Mouse (Mus musculus) limb, embryonic 15.5 days (tissue): ENCODE data around the gene Coq5. TPM values are rescaled to one million over a fixed set of nuclear protein-coding genes. Genes with fewer than 3 reads are reported as not detected.

Source experiments
- ATAC-seq: fragments of 200-750 bp; cut with Nextera tagmentation; 2 replicates; pipeline ENCODE4 v1.8.0; 2017; ENCODE audit warnings: low read depth, moderate TSS enrichment; ENCODE audit not compliant: insufficient number of reproducible peaks, low FRiP score, low TSS enrichment
- H3K27ac ChIP-seq: fragments of 300-500 bp; sonication (generic); 2 replicates; pipeline ENCODE4 v1.5.1; 2015; ENCODE audit warnings: moderate library complexity, mild to moderate bottlenecking, inconsistent platforms
- H3K27me3 ChIP-seq: fragments of 300-500 bp; sonication (generic); 2 replicates; pipeline ENCODE4 v1.6.1; 2015; ENCODE audit warnings: inconsistent platforms
- H3K36me3 ChIP-seq: fragments of 300-500 bp; sonication (generic); 2 replicates; pipeline ENCODE4 v1.6.1; 2015; ENCODE audit warnings: inconsistent platforms
- H3K4me1 ChIP-seq: fragments of 300-500 bp; sonication (generic); 2 replicates; pipeline ENCODE4 v1.6.1; 2015; ENCODE audit warnings: inconsistent platforms
- H3K4me2 ChIP-seq: fragments of 300-500 bp; sonication (generic); 2 replicates; pipeline ENCODE4 v1.6.1; 2015; ENCODE audit warnings: mild to moderate bottlenecking, inconsistent platforms
- H3K4me3 ChIP-seq: fragments of 300-500 bp; sonication (generic); 2 replicates; pipeline ENCODE4 v1.5.1; 2015; ENCODE audit warnings: mild to moderate bottlenecking, inconsistent platforms
- H3K9ac ChIP-seq: fragments of 300-500 bp; sonication (generic); 2 replicates; pipeline ENCODE4 v1.6.1; 2015; ENCODE audit warnings: inconsistent platforms
- H3K9me3 ChIP-seq: fragments of 300-500 bp; sonication (generic); 2 replicates; pipeline ENCODE4 v1.6.1; 2016; ENCODE audit warnings: inconsistent platforms
- WGBS: fragments of 180-500 bp; shearing (Covaris S2); methylation state at CpG from one replicate; pipeline ENCODE4 v1.1.7; 2015; 5-methylcytosine and 5-hydroxymethylcytosine counted together
- polyA plus RNA-seq: library from polyadenylated mRNA; unstranded; fragments of >200 nt; fragmentation: Nextera tagmentation; extraction: Ambion mirVana; gene quantifications from 2 replicates; pipeline ENCODE4 v1.2.1, GENCODE M21; 2015

Coq5 gene
- polyA plus RNA-seq, 1 experiment from 2014 or later = 36.4 TPM

DNA sequence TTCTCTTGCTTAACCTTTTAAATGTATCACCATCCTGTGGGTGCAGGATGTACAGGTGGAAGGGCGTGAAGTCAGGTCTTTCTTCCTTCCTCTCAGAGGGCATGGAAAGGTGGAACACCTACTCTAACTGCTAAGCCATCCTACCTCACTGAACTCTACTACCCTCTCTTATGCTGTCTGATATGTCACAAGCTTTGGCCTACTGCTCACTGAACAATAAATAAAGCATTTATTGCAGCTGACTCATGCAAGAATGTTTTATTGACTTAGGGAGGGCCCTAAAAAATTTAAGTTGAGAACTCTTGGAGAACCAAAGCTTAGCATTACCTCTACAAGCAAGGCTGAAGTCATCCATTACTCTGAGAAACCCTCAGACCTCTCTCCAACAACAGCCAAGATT lies 9.5 kb upstream of the Coq5 start:
- H3K4me3 ChIP-seq = no peak overlapping the region
- H3K36me3 ChIP-seq = peaks cover 10% of the 10 kb centered on the region; the same call in 1 of the 2 replicates
- H3K9me3 ChIP-seq = no peaks in the 10 kb centered on the region
- peaks cover 46% of the 10 kb centered on the region for H3K4me1 ChIP-seq
- no peak for ATAC-seq
- WGBS = 97% methylated on average over 1 of the region's 1 CpGs
- no peak overlapping the region for H3K27ac ChIP-seq
- H3K27me3 ChIP-seq = no peaks in the 10 kb centered on the region
- H3K4me2 ChIP-seq = peak overlapping the region; percentile 64
- H3K9ac ChIP-seq = no peak overlapping the region

GRCm38 (mm10) chr5:115271931-115272811 lies 7.3 kb upstream of the Coq5 start:
- peak overlapping the region; percentile 90 for H3K27ac ChIP-seq
- H3K36me3 ChIP-seq = peaks cover 10% of the 10 kb centered on the region; the same call in 1 of the 2 replicates
- peak overlapping the region; percentile 100 for H3K4me3 ChIP-seq
- H3K9me3 ChIP-seq = no peaks in the 10 kb centered on the region
- under 1% methylated on average over 69 of the region's 77 CpGs for WGBS
- H3K4me1 ChIP-seq = peaks cover 37% of the 10 kb centered on the region
- peak; percentile 45 for ATAC-seq
- H3K4me2 ChIP-seq = peak overlapping the region; percentile 64
- H3K27me3 ChIP-seq = no peaks in the 10 kb centered on the region
- H3K9ac ChIP-seq = peak overlapping the region; percentile 100

- Histone ChIP-seq H3K27ac (peak within 1 kb of the TSS; percentile 90), H3K36me3 (peaks cover 10% of the 10 kb centered on the region; the same call in 1 of the 2 replicates), H3K27me3 (no peaks in the 10 kb centered on the region), H3K4me2 (peak within 1 kb of the TSS; percentile 64), H3K4me3 (peak within 1 kb of the TSS; percentile 100), H3K4me1 (peaks cover 34% of the 10 kb centered on the region), H3K9me3 (no peaks in the 10 kb centered on the region), H3K9ac (peak within 1 kb of the TSS; percentile 100)
- 13% methylated on average over 26 of the region's 26 CpGs for WGBS
- ATAC-seq = peak; percentile 85
These were observed 6.5 kb upstream of the Coq5 start, which contains the start of gene Rnf10 for GRCm38 (mm10) chr5:115272812-115273548. Gene Rnf10 (minus strand): TSS chr5:115272898.

DNA sequence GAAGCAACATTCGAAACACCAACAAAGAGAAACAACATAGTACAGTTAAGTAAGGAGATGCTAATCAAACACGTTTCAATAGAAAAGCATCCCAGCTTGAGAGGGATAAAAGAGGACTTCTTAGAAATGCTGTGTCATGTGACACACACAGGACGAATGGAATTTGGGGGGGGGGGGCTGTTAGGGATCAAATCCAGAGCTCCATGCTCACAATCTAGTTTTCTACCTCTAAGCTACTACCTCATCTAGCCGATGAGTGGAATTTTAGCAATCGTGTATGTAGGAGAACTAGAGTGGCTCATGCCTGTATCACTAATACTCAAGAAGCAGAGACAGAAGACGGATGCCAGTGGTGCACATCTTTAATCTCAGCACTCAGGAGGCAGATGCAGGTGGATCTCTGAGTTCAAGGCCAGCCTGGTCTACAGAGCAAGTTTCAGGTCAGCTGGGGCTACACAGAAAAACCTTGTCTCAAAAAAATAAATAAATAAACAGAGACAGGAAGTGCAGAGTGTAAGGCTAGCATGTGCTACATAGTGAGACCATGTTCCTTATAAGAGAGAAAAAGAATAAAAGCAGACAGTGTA lies 5.8 kb upstream of the Coq5 start:
- H3K4me3 ChIP-seq = no peak overlapping the region
- peaks cover 34% of the 10 kb centered on the region for H3K4me1 ChIP-seq
- no peaks in the 10 kb centered on the region for H3K27me3 ChIP-seq
- no peaks in the 10 kb centered on the region for H3K9me3 ChIP-seq
- WGBS = 73% methylated on average over 6 of the region's 6 CpGs
- H3K36me3 ChIP-seq = peaks cover 10% of the 10 kb centered on the region; the same call in 1 of the 2 replicates
- ATAC-seq = no peak
- H3K27ac ChIP-seq = peak overlapping the region; percentile 90
- no peak overlapping the region for H3K4me2 ChIP-seq
- peak overlapping the region; percentile 10; the same call in 1 of the 2 replicates for H3K9ac ChIP-seq

DNA sequence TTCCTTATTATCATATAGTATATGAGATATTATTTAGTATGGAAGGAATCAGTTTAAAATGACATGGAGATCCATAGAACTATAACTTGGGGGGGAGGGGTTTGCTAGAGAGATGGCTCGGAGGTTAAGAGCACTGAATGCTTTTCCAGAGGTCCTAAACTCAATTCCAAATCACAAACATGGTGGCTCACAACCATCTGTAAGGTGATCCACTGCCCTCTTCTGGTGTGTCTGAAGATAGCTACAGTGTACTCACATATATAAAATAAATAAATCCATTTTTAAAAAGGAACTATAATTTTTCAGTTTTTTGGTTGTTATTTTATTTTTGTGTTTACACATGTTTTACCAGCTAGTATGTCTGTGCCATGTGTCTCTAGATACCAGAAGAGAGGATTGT lies 5.1 kb upstream of the Coq5 start:
- H3K4me3 ChIP-seq = no peak overlapping the region
- H3K4me2 ChIP-seq = no peak overlapping the region
- no peak overlapping the region for H3K27ac ChIP-seq
- H3K36me3 ChIP-seq = peaks cover 4% of the 10 kb centered on the region; the same call in 1 of the 2 replicates
- no peaks in the 10 kb centered on the region for H3K27me3 ChIP-seq
- no peak for ATAC-seq
- H3K9me3 ChIP-seq = no peaks in the 10 kb centered on the region
- no peak overlapping the region for H3K9ac ChIP-seq
- 62% methylated on average over 1 of the region's 1 CpGs for WGBS
- H3K4me1 ChIP-seq = peaks cover 29% of the 10 kb centered on the region

DNA sequence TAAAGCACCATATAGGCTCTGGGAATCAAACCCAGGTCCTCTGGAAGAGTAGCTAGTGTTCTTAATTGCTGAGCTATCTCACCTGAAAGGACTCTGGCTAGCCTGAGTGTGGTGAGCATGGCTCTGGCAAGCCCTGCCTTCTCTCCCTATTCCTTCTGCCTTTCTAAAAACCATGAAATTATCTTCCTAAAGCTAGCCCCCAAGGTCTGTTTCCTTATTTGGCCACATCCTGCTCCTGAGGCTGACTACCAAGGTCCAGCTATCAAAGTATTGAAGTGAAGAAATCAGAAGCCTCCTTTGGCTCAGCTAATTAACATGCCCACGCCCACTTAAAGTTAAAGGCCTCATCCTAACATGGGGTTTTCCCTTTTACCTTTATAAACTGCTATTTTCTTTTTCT lies 4.7 kb upstream of the Coq5 start:
- WGBS = 90% methylated on average over 1 of the region's 1 CpGs
- H3K4me3 ChIP-seq = no peak overlapping the region
- H3K27ac ChIP-seq = no peak overlapping the region
- H3K4me1 ChIP-seq = peaks cover 25% of the 10 kb centered on the region
- H3K36me3 ChIP-seq = no peaks in the 10 kb centered on the region
- ATAC-seq = no peak
- no peaks in the 10 kb centered on the region for H3K27me3 ChIP-seq
- H3K9ac ChIP-seq = no peak overlapping the region
- no peaks in the 10 kb centered on the region for H3K9me3 ChIP-seq
- H3K4me2 ChIP-seq = no peak overlapping the region

GRCm38 (mm10) chr5:115275998-115276397 lies 3.5 kb upstream of the Coq5 start:
- Histone ChIP-seq H3K4me2 (no peak overlapping the region), H3K4me3 (no peak overlapping the region), H3K9me3 (no peaks in the 10 kb centered on the region), H3K27me3 (no peaks in the 10 kb centered on the region), H3K27ac (no peak overlapping the region), H3K4me1 (peaks cover 18% of the 10 kb centered on the region), H3K9ac (no peak overlapping the region), H3K36me3 (no peaks in the 10 kb centered on the region)
- ATAC-seq = no peak
- 36% methylated on average over 14 of the region's 14 CpGs for WGBS

DNA sequence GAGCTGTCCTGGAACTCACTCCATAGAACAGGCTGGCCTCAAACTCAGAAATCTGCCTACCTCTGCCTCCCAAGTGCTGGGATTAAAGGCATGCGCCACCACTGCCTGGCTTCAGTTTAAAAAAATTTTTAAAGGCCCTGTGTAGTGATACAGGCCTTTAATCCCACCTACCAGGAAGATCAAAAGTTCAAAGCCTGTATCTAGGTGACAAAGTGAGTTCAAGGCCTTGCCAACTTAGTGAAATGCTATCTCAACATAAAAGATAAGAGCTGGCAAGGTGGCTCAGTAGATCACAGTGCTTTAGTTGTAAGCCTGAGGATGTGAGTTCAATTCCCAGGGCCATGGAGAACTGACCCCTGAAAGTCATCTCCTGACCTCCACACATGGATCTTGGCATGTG lies 1.4 kb upstream of the Coq5 start:
- H3K27me3 ChIP-seq = no peaks in the 10 kb centered on the region
- peaks cover 11% of the 10 kb centered on the region for H3K4me1 ChIP-seq
- H3K36me3 ChIP-seq = no peaks in the 10 kb centered on the region
- no peak overlapping the region for H3K9ac ChIP-seq
- no peak for ATAC-seq
- 74% methylated on average over 1 of the region's 1 CpGs for WGBS
- H3K4me2 ChIP-seq = no peak overlapping the region
- H3K27ac ChIP-seq = no peak overlapping the region
- no peaks in the 10 kb centered on the region for H3K9me3 ChIP-seq
- no peak overlapping the region for H3K4me3 ChIP-seq

GRCm38 (mm10) chr5:115278785-115279184 lies 681 bp upstream of the Coq5 start:
- no peaks in the 10 kb centered on the region for H3K27me3 ChIP-seq
- H3K27ac ChIP-seq = no peak overlapping the region
- peaks cover 5% of the 10 kb centered on the region for H3K4me1 ChIP-seq
- peaks cover 4% of the 10 kb centered on the region for H3K36me3 ChIP-seq
- WGBS = 54% methylated on average over 2 of the region's 2 CpGs
- no peak for ATAC-seq
- H3K9me3 ChIP-seq = no peaks in the 10 kb centered on the region
- no peak overlapping the region for H3K9ac ChIP-seq
- H3K4me2 ChIP-seq = no peak overlapping the region
- no peak overlapping the region for H3K4me3 ChIP-seq

DNA sequence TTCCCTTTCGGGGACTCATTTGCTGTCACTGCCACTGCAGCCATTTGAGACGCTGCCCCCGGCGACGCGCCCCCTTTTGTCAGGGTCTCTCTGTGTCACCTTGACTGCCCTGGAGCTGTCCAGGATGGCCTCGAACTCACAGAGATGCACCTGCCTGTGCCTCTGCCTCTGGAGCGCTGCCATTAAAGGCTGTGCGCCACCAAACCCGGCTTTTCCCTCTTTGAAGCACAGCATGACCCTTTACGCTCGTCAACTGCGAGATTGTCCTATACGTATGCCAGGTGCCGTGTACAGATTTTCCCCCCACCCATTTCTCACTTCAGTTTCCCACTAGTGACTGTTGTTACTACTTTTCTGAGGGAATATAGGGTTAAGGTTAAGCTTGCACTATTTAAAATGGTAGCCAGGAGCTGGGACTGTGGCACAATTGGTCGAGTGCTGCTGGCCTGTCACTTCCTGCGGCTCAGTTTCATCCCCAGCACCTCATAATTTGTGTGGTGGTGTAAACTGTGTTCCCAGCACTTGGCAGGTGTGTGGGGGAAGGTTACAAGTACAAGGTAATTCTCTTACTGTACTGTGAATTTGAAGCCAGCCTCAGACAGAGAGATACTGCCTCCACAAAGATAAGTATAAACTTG lies 703 bp downstream of the Coq5 start:
- Histone ChIP-seq H3K9ac (peak overlapping the region; percentile 57), H3K27me3 (no peaks in the 10 kb centered on the region), H3K4me2 (peak overlapping the region; percentile 89), H3K4me3 (peak overlapping the region; percentile 72), H3K27ac (peak overlapping the region; percentile 47; the same call in 1 of the 2 replicates), H3K36me3 (peaks cover 16% of the 10 kb centered on the region), H3K9me3 (no peaks in the 10 kb centered on the region), H3K4me1 (peaks cover 5% of the 10 kb centered on the region)
- no peak for ATAC-seq
- 3% methylated on average over 17 of the region's 17 CpGs for WGBS

DNA sequence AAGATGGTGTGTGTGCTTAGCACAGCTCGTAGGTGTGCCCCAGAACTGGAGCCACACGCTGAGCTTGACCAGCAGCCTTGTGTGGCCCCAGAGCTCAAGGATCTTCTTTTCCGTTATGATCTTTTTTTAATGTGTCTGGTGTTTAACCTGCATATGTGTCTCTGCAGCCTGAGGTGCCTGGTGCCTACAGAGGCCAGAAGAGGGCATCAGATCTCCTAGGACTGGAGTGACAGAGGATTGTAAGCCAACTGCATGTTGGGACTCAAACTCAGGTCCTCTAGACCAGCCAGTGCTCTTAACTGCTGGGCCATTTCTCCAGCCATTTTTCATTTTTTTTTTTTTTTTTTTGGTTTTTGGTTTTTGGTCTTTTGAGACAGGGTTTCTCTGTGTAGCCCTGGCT lies 5.3 kb downstream of the Coq5 start:
- Histone ChIP-seq H3K4me2 (no peak overlapping the region), H3K4me1 (peaks cover 5% of the 10 kb centered on the region), H3K9ac (no peak overlapping the region), H3K27me3 (no peaks in the 10 kb centered on the region), H3K27ac (no peak overlapping the region), H3K36me3 (peaks cover 48% of the 10 kb centered on the region), H3K4me3 (no peak overlapping the region), H3K9me3 (no peaks in the 10 kb centered on the region)
- ATAC-seq = no peak
- 92% methylated on average over 3 of the region's 3 CpGs for WGBS
